Mouse (Mus musculus): ENCODE results near the gene Srp68.
"Not testable (repeated sequence)": the region's sequence is repeated elsewhere in the genome, so short reads cannot be mapped to it uniquely, and the experiment has no call there.

The Srp68 gene

GRCm38 (mm10) chr11:116282912-116283521 lies 9.0 kb upstream of the Srp68 start:
- DNase-seq (ENCODE audit: low spot score) = no peak

GRCm38 (mm10) chr11:116282089-116282488 lies 8.1 kb upstream of the Srp68 start:
- DNase-seq (ENCODE audit: low spot score) = no peak

DNA sequence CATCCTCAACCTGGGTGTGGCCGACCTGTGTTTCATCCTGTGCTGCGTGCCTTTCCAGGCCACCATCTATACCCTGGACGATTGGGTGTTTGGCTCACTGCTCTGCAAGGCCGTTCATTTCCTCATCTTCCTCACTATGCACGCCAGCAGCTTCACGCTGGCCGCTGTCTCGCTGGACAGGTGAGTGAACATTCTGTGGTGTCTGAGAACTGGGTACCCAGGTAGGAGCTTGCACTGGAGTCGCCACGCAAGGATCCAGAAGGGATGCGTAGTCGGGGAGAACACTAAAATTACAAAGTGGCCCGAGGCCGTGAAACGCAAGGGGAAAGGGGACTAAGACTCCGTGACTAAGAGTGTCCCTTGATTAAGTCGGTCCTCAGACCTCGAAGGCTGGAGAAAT lies 7.7 kb upstream of the Srp68 start:
- no peak for DNase-seq (ENCODE audit: low spot score)

DNA sequence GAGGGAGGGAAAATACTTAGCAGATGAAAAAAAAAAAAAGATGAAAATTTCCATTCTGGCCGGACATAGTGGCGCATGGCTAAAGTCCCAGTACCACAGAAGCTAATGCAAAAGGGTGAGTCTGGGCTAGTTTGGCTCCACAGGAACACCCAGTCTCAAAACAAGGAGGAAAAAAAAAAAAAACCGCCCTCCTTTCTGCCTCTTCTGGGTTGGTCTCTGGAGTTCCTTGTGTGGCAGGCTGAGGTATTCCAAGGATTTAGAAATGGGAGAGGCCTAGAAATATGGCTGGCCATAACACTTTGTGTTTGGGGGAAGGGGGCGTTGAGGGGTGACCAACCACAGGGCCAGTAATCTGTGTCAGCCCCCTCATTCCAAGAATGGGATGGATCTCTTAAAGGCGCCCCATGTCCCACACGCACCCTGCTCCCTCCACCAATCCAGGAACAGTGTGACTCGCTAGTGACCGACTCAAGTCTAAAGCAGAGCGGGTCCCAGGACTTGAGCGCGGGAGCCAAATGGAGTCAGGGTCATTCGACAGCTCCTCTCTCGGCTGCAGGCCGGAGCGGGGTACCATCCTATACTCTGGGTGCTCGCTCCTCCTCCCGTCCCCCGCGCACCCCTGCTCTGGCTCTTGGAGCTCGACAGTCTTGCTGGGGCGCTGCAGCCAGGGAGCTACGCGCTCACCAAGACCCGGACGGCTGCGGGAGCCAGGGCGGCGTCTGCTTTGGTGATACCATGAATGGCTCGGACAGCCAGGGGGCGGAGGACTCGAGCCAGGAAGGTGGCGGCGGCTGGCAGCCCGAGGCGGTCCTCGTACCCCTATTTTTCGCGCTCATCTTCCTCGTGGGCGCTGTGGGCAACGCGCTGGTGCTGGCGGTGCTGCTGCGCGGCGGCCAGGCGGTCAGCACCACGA lies 7.0 kb upstream of the Srp68 start, which contains the start of gene Galr2:
Gene Galr2, plus strand, starts transcription at position 189 of the 913 bp plus-strand sequence.
- no peak for DNase-seq (ENCODE audit: low spot score)

DNA sequence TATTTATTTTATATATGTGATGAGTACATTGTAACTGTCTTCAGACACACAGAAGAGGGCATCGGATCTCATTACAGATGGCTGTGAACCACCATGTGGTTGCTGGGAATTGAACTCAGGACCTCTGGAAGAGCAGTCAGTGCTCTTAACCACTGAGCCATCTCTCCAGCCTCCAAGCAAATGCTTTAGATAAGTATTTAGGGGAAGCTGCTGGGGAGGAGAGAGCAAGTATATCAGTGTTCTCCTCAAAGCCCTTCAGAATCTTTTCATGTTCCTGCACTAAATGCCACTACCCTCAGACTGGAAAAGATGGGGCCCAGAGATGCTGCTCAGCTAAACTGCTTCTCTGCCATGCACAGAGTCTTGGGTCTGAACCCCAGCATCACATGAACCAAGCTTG lies 3.2 kb upstream of the Srp68 start:
- DNase-seq (ENCODE audit: low spot score) = not testable (repeated sequence)

- no peak for DNase-seq (ENCODE audit: low spot score)
Measured at GRCm38 (mm10) chr11:116273469-116274044, 460 bp downstream of the Srp68 start.

DNA sequence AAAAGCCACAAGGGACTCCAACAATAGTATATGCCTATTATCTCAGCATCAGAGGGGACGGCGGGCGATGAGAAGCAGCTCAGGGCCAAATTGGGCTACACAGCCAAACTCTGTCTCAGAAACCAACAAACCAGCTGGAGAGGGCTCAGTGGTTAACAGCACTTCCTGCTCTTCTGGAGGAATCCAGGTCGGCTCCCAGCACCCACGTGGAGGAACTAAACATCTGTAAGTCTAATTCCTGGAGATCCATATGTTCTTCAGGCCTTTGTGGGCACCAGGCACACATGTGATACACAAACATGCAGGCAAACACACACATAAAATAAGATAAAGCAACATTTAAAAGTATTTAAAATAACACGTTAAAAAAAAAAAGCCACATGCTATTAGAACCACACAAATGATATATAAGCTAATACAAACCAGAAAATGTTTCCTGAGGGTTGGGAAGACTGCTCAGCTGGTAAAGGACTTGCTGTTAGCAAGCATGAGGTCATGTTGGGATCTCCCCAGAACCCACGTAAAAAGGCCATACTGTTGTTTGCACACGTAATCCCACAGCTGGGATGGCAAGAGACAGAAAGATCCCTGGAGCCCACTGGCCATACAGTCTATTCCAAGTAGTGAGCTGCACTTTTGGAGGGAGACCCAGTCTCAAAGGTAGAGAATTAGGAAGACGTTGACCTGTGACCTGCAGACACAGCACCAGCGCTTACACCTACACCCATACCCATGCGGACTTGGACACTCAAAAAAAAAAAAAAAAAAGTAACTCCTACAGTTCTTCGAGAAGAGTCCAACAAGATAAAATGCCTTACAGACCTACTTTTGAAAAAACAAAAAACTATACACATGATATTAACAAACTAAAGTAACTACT lies 1.2 kb downstream of the Srp68 start:
- DNase-seq (ENCODE audit: low spot score) = no peak

DNA sequence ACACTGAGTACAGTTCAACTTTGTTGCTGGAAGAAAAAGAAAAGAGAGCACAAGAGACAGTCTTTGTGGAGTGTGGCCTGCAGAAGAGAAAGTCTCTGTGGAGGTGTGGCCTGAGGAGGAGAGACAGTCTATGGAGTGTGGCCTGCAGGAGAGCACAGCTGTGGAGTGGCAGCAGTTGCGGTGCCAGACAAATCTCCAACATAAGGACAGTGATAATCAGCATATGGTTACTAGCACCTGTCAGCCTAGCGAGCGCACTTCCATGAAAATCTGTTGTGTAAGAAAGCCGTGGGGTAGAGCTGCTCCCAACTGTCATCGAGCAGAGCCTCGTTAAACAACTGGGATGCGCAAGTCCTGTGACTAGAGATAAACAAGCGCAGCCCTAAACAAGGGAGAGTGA lies 4.5 kb downstream of the Srp68 start:
- DNase-seq (ENCODE audit: low spot score) = no peak

DNA sequence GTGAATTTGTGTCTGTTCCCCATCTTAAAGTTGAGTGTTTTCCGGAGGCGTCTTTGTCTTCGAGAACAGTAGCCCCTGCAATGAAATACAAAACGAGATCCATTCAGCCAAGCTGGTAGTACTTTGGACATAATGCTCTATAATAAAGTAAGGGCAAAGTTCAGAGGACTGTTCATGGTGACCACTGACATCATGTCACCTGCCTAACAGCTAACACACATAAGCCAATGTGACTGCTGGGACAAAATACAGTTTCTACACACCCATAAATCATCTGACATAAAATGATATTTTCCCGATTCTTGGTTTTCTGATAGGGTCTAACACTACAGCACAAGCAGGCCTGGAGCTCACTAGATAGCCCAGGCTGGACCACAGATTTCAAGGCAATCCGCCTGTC lies 5.7 kb downstream of the Srp68 start:
- DNase-seq (ENCODE audit: low spot score) = no peak

GRCm38 (mm10) chr11:116267637-116268036 lies 6.4 kb downstream of the Srp68 start:
- DNase-seq (ENCODE audit: low spot score) = no peak

DNA sequence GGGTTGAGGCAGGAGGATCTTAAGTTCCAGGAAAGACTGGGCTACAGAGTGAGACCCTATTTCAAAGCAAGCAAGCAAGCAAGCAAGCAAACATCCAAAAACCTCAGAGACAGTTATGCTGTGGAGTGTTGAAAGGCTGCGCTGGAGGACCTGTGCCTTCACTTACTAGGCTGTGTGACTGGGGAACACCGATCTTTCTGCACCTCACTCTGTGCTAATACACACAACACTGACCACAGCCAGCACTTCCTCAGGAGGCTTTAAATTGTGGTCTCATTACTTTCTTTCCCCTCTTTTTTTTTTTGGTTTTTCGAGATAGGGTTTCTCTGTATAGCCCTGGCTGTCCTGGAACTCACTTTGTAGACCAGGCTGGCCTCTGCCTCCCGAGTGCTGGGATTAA lies 8.2 kb downstream of the Srp68 start:
- no peak for DNase-seq (ENCODE audit: low spot score)

DNA sequence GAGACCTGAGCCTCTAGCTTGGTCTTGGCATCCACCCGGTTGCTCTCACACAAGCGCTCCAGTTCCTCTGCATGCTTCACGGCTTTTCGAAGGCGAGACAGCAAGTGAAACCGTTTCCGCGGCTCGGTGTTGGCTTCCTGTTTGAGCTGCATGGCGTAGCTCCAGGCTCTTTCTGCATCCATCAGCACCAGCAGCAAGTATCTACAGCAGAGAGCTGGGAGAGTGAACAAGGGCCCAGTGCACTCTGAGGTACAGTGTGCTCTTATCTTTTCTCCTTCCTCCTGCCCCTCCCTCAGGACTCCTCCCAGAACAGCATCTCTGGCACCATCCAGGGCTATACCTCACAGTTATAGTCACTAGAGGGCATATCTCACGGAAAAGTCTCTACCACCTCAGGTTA lies 8.7 kb downstream of the Srp68 start:
- DNase-seq (ENCODE audit: low spot score) = no peak

- DNase-seq (ENCODE audit: low spot score) = peak; percentile 83
Measured at GRCm38 (mm10) chr11:116260259-116260658, 13.8 kb downstream of the Srp68 start.

GRCm38 (mm10) chr11:116259461-116259860 lies 14.6 kb downstream of the Srp68 start:
- no peak for DNase-seq (ENCODE audit: low spot score)

- DNase-seq (ENCODE audit: low spot score) = peak; percentile 60
Measured at GRCm38 (mm10) chr11:116255982-116256675, 17.9 kb downstream of the Srp68 start.

GRCm38 (mm10) chr11:116255090-116255981 lies 18.7 kb downstream of the Srp68 start:
- no peak for DNase-seq (ENCODE audit: low spot score)

DNA sequence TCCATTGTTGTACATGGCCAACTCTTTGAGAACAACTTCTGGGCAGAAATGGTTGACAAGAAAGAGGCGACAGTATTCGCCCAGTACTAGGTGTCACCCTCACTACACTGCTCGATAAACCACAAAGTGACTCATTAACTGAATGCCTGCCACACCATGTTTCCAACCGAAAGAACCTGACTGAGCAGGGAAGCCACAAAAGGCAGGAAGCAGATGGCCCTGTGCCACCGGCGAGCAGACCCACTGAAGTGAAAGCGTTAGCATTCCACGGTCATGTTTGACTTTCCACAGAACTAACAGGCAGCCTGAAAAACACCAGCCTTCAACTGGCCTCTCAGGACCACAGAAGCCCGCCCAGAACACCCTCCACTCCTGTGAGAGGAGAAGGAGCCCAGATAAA lies 19.4 kb downstream of the Srp68 start:
- DNase-seq (ENCODE audit: low spot score) = peak; percentile 58

DNA sequence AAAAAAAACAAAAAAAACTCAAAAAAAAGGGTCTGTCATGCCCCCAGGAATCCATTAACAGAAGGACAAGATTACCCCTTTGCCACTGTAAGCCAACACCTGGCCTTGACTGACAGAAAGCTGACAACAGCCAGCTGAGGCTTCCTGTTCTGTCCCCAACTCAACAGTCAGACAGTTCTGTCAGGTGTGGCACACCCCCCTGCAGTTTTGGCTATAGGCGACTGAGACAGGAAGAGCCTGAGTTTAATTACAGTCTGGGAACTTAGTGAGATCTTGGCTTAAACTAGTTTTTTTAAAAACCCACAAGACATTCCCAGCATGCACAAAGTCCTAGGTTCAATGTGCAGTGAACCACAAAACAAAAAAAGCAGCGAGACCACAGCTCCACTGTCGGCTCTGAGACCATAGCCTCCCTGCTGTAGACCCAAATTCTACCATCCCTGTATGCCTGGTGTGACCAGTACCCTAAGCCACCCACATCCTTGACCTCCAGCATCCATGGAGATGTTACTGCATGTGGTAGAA lies 20.9 kb downstream of the Srp68 start:
- DNase-seq (ENCODE audit: low spot score) = no peak

DNA sequence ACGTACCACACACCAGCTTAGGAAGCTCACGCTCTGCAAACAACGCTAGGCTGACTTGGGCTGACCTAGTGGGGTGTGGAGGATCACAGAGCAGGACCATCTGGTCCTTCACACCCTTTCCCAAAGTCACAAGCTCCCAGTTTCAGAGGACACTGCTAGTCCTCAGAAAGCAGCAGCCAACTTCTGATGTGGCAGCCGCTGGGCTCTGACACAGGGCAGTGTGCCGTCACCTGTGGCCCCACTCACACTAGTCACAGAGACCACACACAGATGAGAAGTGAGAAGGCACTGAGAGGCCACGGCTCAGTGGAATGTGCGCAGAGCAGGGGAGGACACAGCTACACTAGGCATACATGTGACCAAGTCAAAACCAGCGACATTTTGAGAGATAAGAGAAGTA lies 23.1 kb downstream of the Srp68 start:
- no peak for DNase-seq (ENCODE audit: low spot score)
